Mouse (Mus musculus) kidney, postnatal 0 days (tissue): ENCODE results near the gene Nudt1. TPM values are rescaled to one million over a fixed set of nuclear protein-coding genes. Genes with fewer than 3 reads are reported as not detected.

ENCODE experiments used
- ATAC-seq: fragments of 200-750 bp; cut with Nextera tagmentation; replicated peaks from 2 replicates; pipeline ENCODE4 v1.8.0; 2017; ENCODE audit warnings: low read depth, moderate number of reproducible peaks, moderate TSS enrichment, moderate library complexity; ENCODE audit not compliant: low FRiP score
- DNase-seq: peaks from one replicate; pipeline ENCODE4 v3.0.0-alpha.2; 2016; ENCODE audit warnings: low spot score
- H3K27ac ChIP-seq: fragments of 300-500 bp; sonication (generic); 2 replicates; pipeline ENCODE4 v1.5.1; 2014; ENCODE audit warnings: mild to moderate bottlenecking
- H3K27me3 ChIP-seq: fragments of 300-500 bp; sonication (generic); 2 replicates; pipeline ENCODE4 v1.6.1; 2014; ENCODE audit warnings: low read length, mixed read lengths; ENCODE audit not compliant: insufficient read depth
- H3K36me3 ChIP-seq: fragments of 300-500 bp; sonication (generic); 2 replicates; pipeline ENCODE4 v1.6.1; 2014; ENCODE audit warnings: low read length, mixed read lengths; ENCODE audit not compliant: insufficient read depth
- H3K4me1 ChIP-seq: fragments of 300-500 bp; sonication (generic); replicated peaks from 2 replicates; pipeline ENCODE4 v1.6.1; 2014; ENCODE audit warnings: antibody characterized with exemption, low read length, mixed read lengths; ENCODE audit not compliant: insufficient read depth
- H3K4me2 ChIP-seq: fragments of 300-500 bp; sonication (generic); 2 replicates; pipeline ENCODE4 v1.6.1; 2014; ENCODE audit warnings: mild to moderate bottlenecking, low read length, moderate library complexity, mixed read lengths
- H3K4me3 ChIP-seq: fragments of 300-500 bp; sonication (generic); replicated peaks from 2 replicates; pipeline ENCODE4 v1.5.1; 2014; ENCODE audit warnings: low read depth, low read length
- H3K9ac ChIP-seq: fragments of 300-500 bp; sonication (generic); 2 replicates; pipeline ENCODE4 v1.6.1; 2014; ENCODE audit warnings: low read depth, low read length
- H3K9me3 ChIP-seq: fragments of 300-500 bp; sonication (generic); replicated peaks from 2 replicates; pipeline ENCODE4 v1.6.1; 2016; ENCODE audit warnings: low read length, inconsistent platforms, mixed read lengths
- CTCF ChIP-seq: IDR thresholded peaks from 2 replicates; pipeline ENCODE4 v1.5.1; 2016; ENCODE audit warnings: antibody characterized with exemption, low read depth, mild to moderate bottlenecking, moderate library complexity
- WGBS: fragments of 180-500 bp; shearing (Covaris S2); extraction: QIAGEN DNeasy Blood & Tissue Kit; methylation state at CpG from one replicate; pipeline ENCODE4 v1.1.7; 2014; 5-methylcytosine and 5-hydroxymethylcytosine counted together
- polyA plus RNA-seq: library from polyadenylated mRNA; unstranded; fragments of >200 nt; fragmentation: Nextera tagmentation; extraction: Ambion mirVana; gene quantifications from 2 replicates; pipeline ENCODE4 v1.2.1, GENCODE M21; 2015

Nudt1 gene
- polyA plus RNA-seq, 1 experiment from 2014 or later = 39.9 TPM

GRCm38 (mm10) chr5:140336680-140337079, 15.2 kb downstream of the Nudt1 start:
- Histone ChIP-seq H3K9ac (no peak overlapping the region), H3K4me1 (no peaks in the 10 kb centered on the region), H3K9me3 (no peaks in the 10 kb centered on the region), H3K36me3 (peaks cover 22% of the 10 kb centered on the region), H3K27me3 (no peaks in the 10 kb centered on the region), H3K4me2 (no peak overlapping the region), H3K27ac (no peak overlapping the region), H3K4me3 (no peak overlapping the region)
- no peak for ATAC-seq
- peak; percentile 58 for DNase-seq
- 74% methylated on average over 1 of the region's 1 CpGs for WGBS
- TF ChIP-seq CTCF = peak; percentile 79

- H3K9ac ChIP-seq = no peak overlapping the region
- H3K4me1 ChIP-seq = no peaks in the 10 kb centered on the region
- no peak overlapping the region for H3K4me3 ChIP-seq
- peaks cover 25% of the 10 kb centered on the region for H3K36me3 ChIP-seq
- no peak for ATAC-seq
- H3K9me3 ChIP-seq = no peaks in the 10 kb centered on the region
- H3K27me3 ChIP-seq = no peaks in the 10 kb centered on the region
- H3K4me2 ChIP-seq = no peak overlapping the region
- 93% methylated on average over 4 of the region's 4 CpGs for WGBS
- no peak for DNase-seq
- H3K27ac ChIP-seq = no peak overlapping the region
- TF ChIP-seq CTCF = peak; percentile 13; the same call in 1 of the 2 replicates
Observed at GRCm38 (mm10) chr5:140338779-140339178, 17.3 kb downstream of the Nudt1 start.

GRCm38 (mm10) chr5:140339836-140340235, 18.4 kb downstream of the Nudt1 start:
- peaks cover 33% of the 10 kb centered on the region for H3K36me3 ChIP-seq
- H3K27me3 ChIP-seq = no peaks in the 10 kb centered on the region
- H3K4me2 ChIP-seq = no peak overlapping the region
- no peak overlapping the region for H3K27ac ChIP-seq
- H3K4me1 ChIP-seq = no peaks in the 10 kb centered on the region
- H3K9me3 ChIP-seq = no peaks in the 10 kb centered on the region
- WGBS = 88% methylated on average over 3 of the region's 3 CpGs
- no peak for TF ChIP-seq CTCF
- ATAC-seq (no peak), DNase-seq (no peak)
- no peak overlapping the region for H3K9ac ChIP-seq
- H3K4me3 ChIP-seq = no peak overlapping the region

- Histone ChIP-seq H3K4me1 (no peaks in the 10 kb centered on the region), H3K4me3 (no peak overlapping the region), H3K4me2 (no peak overlapping the region), H3K36me3 (peaks cover 47% of the 10 kb centered on the region), H3K27ac (no peak overlapping the region), H3K9me3 (no peaks in the 10 kb centered on the region), H3K9ac (no peak overlapping the region), H3K27me3 (no peaks in the 10 kb centered on the region)
- no peak for DNase-seq
- peak; percentile 43; the same call in 1 of the 2 replicates for TF ChIP-seq CTCF
- ATAC-seq = no peak
- 84% methylated on average over 4 of the region's 4 CpGs for WGBS
Observed at GRCm38 (mm10) chr5:140342880-140343279, 21.4 kb downstream of the Nudt1 start.

- 84% methylated on average over 4 of the region's 4 CpGs for WGBS
- peaks cover 42% of the 10 kb centered on the region for H3K36me3 ChIP-seq
- no peak overlapping the region for H3K27ac ChIP-seq
- H3K4me2 ChIP-seq = no peak overlapping the region
- no peak overlapping the region for H3K9ac ChIP-seq
- ATAC-seq (no peak), DNase-seq (no peak)
- no peak overlapping the region for H3K4me3 ChIP-seq
- no peak for TF ChIP-seq CTCF
- H3K4me1 ChIP-seq = no peaks in the 10 kb centered on the region
- no peaks in the 10 kb centered on the region for H3K27me3 ChIP-seq
- H3K9me3 ChIP-seq = no peaks in the 10 kb centered on the region
Observed at GRCm38 (mm10) chr5:140345244-140345643, 23.8 kb downstream of the Nudt1 start.

- no peak for ATAC-seq
- Histone ChIP-seq H3K36me3 (peaks cover 36% of the 10 kb centered on the region; the same call in 1 of the 2 replicates), H3K9ac (no peak overlapping the region), H3K4me2 (no peak overlapping the region), H3K27me3 (no peaks in the 10 kb centered on the region), H3K9me3 (no peaks in the 10 kb centered on the region), H3K27ac (no peak overlapping the region), H3K4me1 (no peaks in the 10 kb centered on the region), H3K4me3 (no peak overlapping the region)
- DNase-seq = no peak
- 67% methylated on average over 1 of the region's 1 CpGs for WGBS
- no peak for TF ChIP-seq CTCF
Observed at GRCm38 (mm10) chr5:140346050-140346449, 24.6 kb downstream of the Nudt1 start.

GRCm38 (mm10) chr5:140349882-140350281, 28.4 kb downstream of the Nudt1 start:
- DNase-seq = no peak
- no peaks in the 10 kb centered on the region for H3K27me3 ChIP-seq
- no peak overlapping the region for H3K4me2 ChIP-seq
- peaks cover 35% of the 10 kb centered on the region for H3K36me3 ChIP-seq
- no peak overlapping the region for H3K4me3 ChIP-seq
- no peak for ATAC-seq
- no peak overlapping the region for H3K27ac ChIP-seq
- H3K4me1 ChIP-seq = no peaks in the 10 kb centered on the region
- TF ChIP-seq CTCF = no peak
- 88% methylated on average over 9 of the region's 9 CpGs for WGBS
- no peak overlapping the region for H3K9ac ChIP-seq
- H3K9me3 ChIP-seq = no peaks in the 10 kb centered on the region
